Mouse (Mus musculus) myocyte (in vitro differentiated cells): Measurements from ENCODE around the gene Mtx2. TPM values are rescaled to one million over a fixed set of nuclear protein-coding genes. Genes with fewer than 3 reads are reported as not detected.

ENCODE experiments used
- H3K27me3 ChIP-seq: one replicate; pipeline ENCODE4 v1.6.1; 2011; ENCODE audit not compliant: control insufficient read depth, insufficient read depth, insufficient read length
- H3K36me3 ChIP-seq: one replicate; pipeline ENCODE4 v1.6.1; 2011; ENCODE audit not compliant: control insufficient read depth, insufficient read depth
- H3K4me2 ChIP-seq: one replicate; pipeline ENCODE4 v1.6.1; 2011; ENCODE audit warnings: low read depth, control low read depth
- H3K4me3 ChIP-seq: one replicate; pipeline ENCODE4 v1.5.1; 2011; ENCODE audit warnings: mild to moderate bottlenecking, control low read depth, moderate library complexity
- H3K79me2 ChIP-seq: one replicate; pipeline ENCODE4 v1.6.1; 2011; ENCODE audit not compliant: control insufficient read depth, insufficient read depth
- H3ac ChIP-seq: one replicate; pipeline ENCODE4 v1.6.1; 2011; ENCODE audit not compliant: control insufficient read depth, insufficient read length
- CEBPB ChIP-seq: IDR thresholded peaks from 2 replicates; pipeline ENCODE4 v1.6.1; 2011; ENCODE audit warnings: mild to moderate bottlenecking, moderate library complexity; ENCODE audit not compliant: poor library complexity, insufficient read depth, severe bottlenecking
- E2F4 ChIP-seq: IDR thresholded peaks from one replicate; pipeline ENCODE4 v1.6.1; 2011; ENCODE audit warnings: mild to moderate bottlenecking, control low read depth, moderate library complexity; ENCODE audit not compliant: insufficient read depth
- MAX ChIP-seq: IDR thresholded peaks from one replicate; pipeline ENCODE4 v1.6.1; 2011; ENCODE audit warnings: low read depth, mild to moderate bottlenecking, control low read depth
- MYOD1 ChIP-seq, 3 experiments: IDR thresholded peaks; one replicate each; pipeline ENCODE4 v1.6.1; 2011; ENCODE audit warnings: control low read depth in 2 of 3, low read depth in 2 of 3, mild to moderate bottlenecking in 2 of 3, moderate library complexity in 1 of 3; ENCODE audit not compliant: insufficient read length in 2 of 3, control insufficient read depth in 1 of 3
- MYOG ChIP-seq, 3 experiments: IDR thresholded peaks; one replicate each; pipeline ENCODE4 v1.6.1; 2011; ENCODE audit warnings: control low read depth in 2 of 3, low read depth in 2 of 3, mild to moderate bottlenecking in 2 of 3; ENCODE audit not compliant: insufficient read length in 2 of 3, control insufficient read depth in 1 of 3, insufficient read depth in 1 of 3
- POLR2A ChIP-seq: IDR thresholded peaks from one replicate; pipeline ENCODE4 v1.6.1; 2011; ENCODE audit warnings: low read depth, mild to moderate bottlenecking, control low read depth, moderate library complexity; ENCODE audit not compliant: insufficient read length
- POLR2AphosphoS2 ChIP-seq: IDR thresholded peaks from one replicate; pipeline ENCODE4 v1.6.1; 2011; ENCODE audit warnings: low read depth, control low read depth; ENCODE audit not compliant: insufficient read length
- REST ChIP-seq: IDR thresholded peaks from one replicate; pipeline ENCODE4 v1.6.1; 2011; ENCODE audit warnings: mild to moderate bottlenecking, control low read depth, moderate library complexity; ENCODE audit not compliant: insufficient read depth, insufficient read length
- SRF ChIP-seq: IDR thresholded peaks from one replicate; pipeline ENCODE4 v1.6.1; 2011; ENCODE audit warnings: low read depth; ENCODE audit not compliant: control insufficient read depth, insufficient read length
- TCF12 ChIP-seq: IDR thresholded peaks from one replicate; pipeline ENCODE4 v1.6.1; 2011; ENCODE audit warnings: mild to moderate bottlenecking, control low read depth; ENCODE audit not compliant: poor library complexity, insufficient read depth, severe bottlenecking
- TCF3 ChIP-seq: IDR thresholded peaks from one replicate; pipeline ENCODE4 v1.6.1; 2011; ENCODE audit warnings: low read depth, control low read depth; ENCODE audit not compliant: insufficient read length
- USF1 ChIP-seq: IDR thresholded peaks from one replicate; pipeline ENCODE4 v1.6.1; 2011; ENCODE audit warnings: low read depth, mild to moderate bottlenecking, control low read depth, moderate library complexity
- polyA plus RNA-seq: library from polyadenylated mRNA; unstranded; fragments of >200 nt; fragmentation: generic; extraction: Trizol; gene quantifications from one replicate; pipeline ENCODE4 v1.2.1, GENCODE M21; 2012; ENCODE audit warnings: missing spikeins

Gene Mtx2
- polyA plus RNA-seq, 1 experiment: 33.3 TPM

DNA sequence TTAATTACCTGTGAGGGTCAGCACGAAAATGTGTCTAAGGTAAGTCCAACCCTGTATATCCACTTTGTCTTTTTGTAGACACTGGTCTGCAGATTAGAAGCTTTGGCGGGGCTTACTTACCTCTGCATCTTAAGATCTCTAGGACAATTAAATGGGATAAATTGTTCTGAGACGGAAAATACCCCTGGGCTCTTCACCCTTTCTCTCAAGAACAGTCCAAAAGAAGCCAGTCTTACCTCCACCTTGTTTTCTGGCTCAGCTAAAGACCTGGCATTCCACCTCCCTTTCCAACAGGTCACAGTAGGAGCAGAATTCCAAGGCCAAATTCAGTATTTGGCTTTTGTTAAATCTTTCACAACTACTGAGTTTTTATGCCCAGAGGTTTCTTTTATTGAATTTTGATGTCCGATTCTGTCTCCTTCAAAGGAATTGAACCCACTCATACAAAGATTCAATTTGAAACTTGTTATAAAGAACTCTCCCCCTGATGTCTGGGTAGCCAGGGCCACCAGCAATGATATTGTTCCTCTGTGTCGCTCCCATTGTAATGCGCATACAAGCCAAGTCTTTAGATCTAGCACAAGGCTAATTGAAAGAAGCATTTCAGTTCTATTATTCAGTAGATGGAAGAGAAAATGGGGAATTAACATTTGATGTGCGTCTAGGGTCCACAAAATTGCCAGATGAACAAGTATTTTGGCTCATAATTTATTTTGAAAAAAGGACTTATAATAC lies 67.4 kb downstream of the Mtx2 start:
- TF ChIP-seq MAX (no peak), CEBPB (no peak), MYOD1 (IDR thresholded peaks at IDR 0.05; ENCODE audit: control insufficient read depth in 1 of 3, insufficient read length in 2 of 3, low read depth in 2 of 3) (no peak), REST (no peak), E2F4 (no peak), POLR2AphosphoS2 (no peak), POLR2A (no peak), MYOG (IDR thresholded peaks at IDR 0.05; ENCODE audit: control insufficient read depth in 1 of 3, insufficient read depth in 1 of 3, insufficient read length in 2 of 3, low read depth in 2 of 3) (no peak), SRF (no peak), USF1 (no peak), TCF3 (no peak)
- Histone ChIP-seq H3ac (no peak overlapping the region), H3K27me3 (no peaks in the 10 kb centered on the region), H3K4me3 (no peak overlapping the region), H3K79me2 (no peaks in the 10 kb centered on the region), H3K36me3 (no peaks in the 10 kb centered on the region), H3K4me2 (no peak overlapping the region)

DNA sequence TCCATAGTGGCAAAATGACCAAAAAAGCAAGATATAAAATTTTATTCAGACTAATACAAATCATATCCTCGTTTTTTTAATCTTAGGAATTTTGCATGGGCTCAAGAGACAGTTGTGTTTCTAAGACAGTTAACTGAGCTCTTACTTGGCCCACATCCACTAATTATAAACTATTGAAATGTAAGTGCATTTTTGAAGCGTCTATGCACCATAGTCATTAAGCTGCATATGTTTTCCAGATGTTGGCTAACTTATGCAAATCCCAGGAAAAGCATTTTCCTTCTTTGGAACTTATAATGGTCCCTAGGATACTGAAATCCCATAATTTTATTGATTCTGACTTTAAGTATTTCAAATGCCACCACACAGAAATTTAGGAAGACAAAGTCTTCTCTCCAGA lies 68.5 kb downstream of the Mtx2 start:
- H3K27me3 ChIP-seq: no peaks in the 10 kb centered on the region
- H3ac ChIP-seq: no peak overlapping the region
- no peaks in the 10 kb centered on the region for H3K79me2 ChIP-seq
- H3K4me3 ChIP-seq: no peak overlapping the region
- H3K4me2 ChIP-seq: no peak overlapping the region
- TF ChIP-seq E2F4 (no peak), REST (no peak), USF1 (no peak), MAX (no peak), CEBPB (no peak), POLR2A (no peak), POLR2AphosphoS2 (no peak), SRF (no peak), MYOD1 (IDR thresholded peaks at IDR 0.05; ENCODE audit: control insufficient read depth in 1 of 3, insufficient read length in 2 of 3, low read depth in 2 of 3) (no peak), MYOG (IDR thresholded peaks at IDR 0.05; ENCODE audit: control insufficient read depth in 1 of 3, insufficient read depth in 1 of 3, insufficient read length in 2 of 3, low read depth in 2 of 3) (no peak), TCF3 (no peak), TCF12 (no peak)
- no peaks in the 10 kb centered on the region for H3K36me3 ChIP-seq

DNA sequence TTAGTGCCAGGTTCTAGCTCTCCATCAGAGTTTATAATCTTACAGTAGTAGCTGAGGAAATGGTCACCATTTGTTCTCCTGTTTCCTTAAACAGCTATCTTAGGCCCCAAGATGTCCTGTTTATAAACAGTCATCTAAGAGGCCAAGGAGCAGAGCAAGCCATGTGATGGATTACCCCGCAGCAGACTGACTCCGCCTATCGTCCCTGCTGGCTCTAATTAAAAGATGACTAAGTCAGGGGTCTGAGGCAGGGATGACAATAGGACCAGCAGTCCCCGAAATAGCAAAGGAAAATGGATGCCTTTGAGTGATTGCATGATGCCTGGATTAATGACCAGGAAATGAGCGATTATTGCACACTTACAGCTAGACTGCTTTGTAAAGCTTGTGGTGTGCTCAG lies 74.4 kb downstream of the Mtx2 start:
- Histone ChIP-seq H3K79me2 (no peaks in the 10 kb centered on the region), H3K36me3 (no peaks in the 10 kb centered on the region), H3K4me2 (no peak overlapping the region), H3K4me3 (no peak overlapping the region), H3ac (no peak overlapping the region), H3K27me3 (peaks cover 12% of the 10 kb centered on the region)
- TF ChIP-seq SRF: no peak
- TF ChIP-seq TCF12: no peak
- TF ChIP-seq E2F4: no peak
- TF ChIP-seq USF1: no peak

DNA sequence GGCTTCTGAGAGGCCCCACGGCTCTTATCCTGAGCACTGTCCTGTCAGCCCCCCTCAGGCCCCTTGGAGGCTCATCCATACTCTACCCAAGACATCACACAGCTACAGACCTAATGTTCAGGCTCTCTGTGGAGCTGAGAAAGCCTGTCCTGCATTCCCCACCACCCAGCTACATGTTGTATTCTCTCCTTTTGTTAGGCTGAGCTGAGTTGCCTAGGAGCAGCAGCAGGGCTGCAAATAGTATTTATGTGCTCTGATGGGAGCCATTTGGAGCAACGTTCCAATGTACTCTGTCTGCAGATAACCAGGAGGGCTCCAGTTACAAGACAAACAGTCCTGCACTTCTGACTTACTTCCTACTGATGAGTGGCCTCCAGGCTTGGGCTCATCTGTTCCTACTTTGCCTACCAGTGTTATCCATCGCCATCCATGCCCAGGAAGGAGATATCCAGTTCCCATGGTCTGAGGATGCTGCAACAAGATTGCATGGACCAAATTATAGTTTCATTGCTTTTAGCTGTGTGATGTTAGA lies 76.2 kb downstream of the Mtx2 start:
- H3K4me2 ChIP-seq: no peak overlapping the region
- H3K27me3 ChIP-seq: peaks cover 13% of the 10 kb centered on the region
- no peaks in the 10 kb centered on the region for H3K79me2 ChIP-seq
- H3ac ChIP-seq: no peak overlapping the region
- no peak overlapping the region for H3K4me3 ChIP-seq
- TF ChIP-seq POLR2AphosphoS2 (no peak), MAX (no peak), TCF12 (no peak)
- H3K36me3 ChIP-seq: no peaks in the 10 kb centered on the region

DNA sequence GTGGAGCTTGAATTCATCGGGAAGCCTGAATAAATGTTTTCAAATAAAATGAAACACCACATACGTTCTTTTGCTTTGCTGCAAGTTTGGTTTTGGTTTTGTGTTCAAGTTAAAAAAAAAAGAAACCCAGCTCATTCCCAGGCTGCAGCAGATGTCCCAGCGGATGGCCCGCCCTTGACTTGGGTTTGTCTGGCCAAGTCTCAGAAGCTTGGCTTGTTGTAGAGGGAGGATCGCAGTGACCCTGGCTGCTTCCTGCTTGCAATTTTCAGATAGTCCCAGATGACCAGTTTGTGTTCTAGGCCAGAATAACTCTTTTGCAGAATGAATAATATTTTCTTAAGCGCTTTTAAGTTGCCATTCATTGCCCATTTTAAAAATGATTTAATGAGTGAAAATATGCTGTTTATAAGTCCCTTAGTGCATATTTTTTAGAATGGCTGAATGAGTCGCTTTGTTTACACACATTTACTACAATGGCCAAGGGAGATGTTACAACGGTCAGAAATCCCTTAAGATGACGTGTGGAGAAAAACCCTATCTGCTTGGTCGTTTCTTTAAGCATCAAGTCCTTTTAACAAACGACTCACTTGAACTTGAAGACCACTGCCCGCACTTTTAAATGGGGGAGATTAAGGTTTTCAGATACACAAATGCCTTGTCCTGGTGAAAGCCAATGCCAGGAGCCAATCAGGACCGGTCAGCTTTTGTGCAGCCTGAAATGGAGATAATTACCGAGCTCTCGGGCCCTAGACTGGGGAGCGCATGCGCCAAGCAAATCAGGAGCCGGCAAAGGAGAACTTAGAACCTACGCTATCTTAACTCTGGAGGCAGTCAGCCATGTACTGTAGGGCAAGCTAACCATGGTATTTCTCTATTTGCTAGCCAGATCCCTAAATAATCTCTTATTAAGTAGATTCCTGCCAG lies 82.0 kb downstream of the Mtx2 start:
- no peaks in the 10 kb centered on the region for H3K79me2 ChIP-seq
- peaks cover 9% of the 10 kb centered on the region for H3K27me3 ChIP-seq
- no peak overlapping the region for H3ac ChIP-seq
- TF ChIP-seq REST (no peak), TCF3 (no peak), POLR2A (no peak), POLR2AphosphoS2 (no peak), E2F4 (no peak), TCF12 (no peak), MYOD1 (IDR thresholded peaks at IDR 0.05; ENCODE audit: control insufficient read depth in 1 of 3, insufficient read length in 2 of 3, low read depth in 2 of 3) (no peak), SRF (no peak), MAX (no peak), CEBPB (no peak), USF1 (no peak), MYOG (IDR thresholded peaks at IDR 0.05; ENCODE audit: control insufficient read depth in 1 of 3, insufficient read depth in 1 of 3, insufficient read length in 2 of 3, low read depth in 2 of 3) (no peak)
- H3K4me3 ChIP-seq: no peak overlapping the region
- H3K36me3 ChIP-seq: no peaks in the 10 kb centered on the region
- H3K4me2 ChIP-seq: peak overlapping the region; percentile 18
